27 mouse cellular contexts compared by ENCODE assay signal in the genomic region with DNA sequence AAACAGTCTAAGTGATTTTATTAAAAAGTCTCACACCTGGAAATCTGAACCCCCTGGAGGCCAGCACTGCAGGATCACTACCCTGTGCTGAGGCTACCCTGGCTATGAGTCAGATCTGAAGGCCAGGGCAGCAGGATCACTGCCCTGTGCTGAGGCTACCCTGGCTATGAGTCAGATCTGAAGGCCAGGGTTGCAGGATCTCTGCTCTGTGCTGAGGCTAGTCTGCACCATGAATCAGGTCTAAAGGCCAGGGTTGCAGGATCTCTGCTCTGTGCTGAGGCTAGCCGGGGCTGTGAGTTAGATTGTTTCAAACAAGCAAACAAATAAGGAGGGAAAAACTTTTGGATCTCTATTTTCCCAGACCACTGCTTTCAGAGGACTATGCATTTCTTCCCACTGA.
DNase-seq lines count a peak whose midpoint lies in the region; ATAC-seq and TF ChIP-seq lines count a peak whose summit lies in the region.
"Had no signal": no experiment of that assay in that cellular context is flagged by ENCODE, and none has a peak within 500 bp of the region (broad histone marks: within the 10 kb centered on the region; RNA-seq: fewer than 3 reads in every experiment).

No protein-coding gene starts in this region.

- TF ChIP-seq CTCF in kidney, adult 2 months (conservative IDR thresholded peaks at IDR 0.05; ENCODE audit: insufficient read depth, insufficient read length, low read depth, low read length) = no peak

- H3K4me1 ChIP-seq in kidney, adult 2 months (ENCODE audit: control insufficient read depth, insufficient read depth, low read length) = no peaks in the 10 kb centered on the region
- peaks cover 5% of the 10 kb centered on the region for H3K4me1 ChIP-seq in kidney, embryonic 15.5 days
- H3K4me1 ChIP-seq: embryonic facial prominence, embryonic 12.5 days; heart, embryonic 13.5 days; liver, embryonic 13.5 days had no signal

- no peak overlapping the region for H3K9ac ChIP-seq in kidney, embryonic 15.5 days
- H3K9ac ChIP-seq: embryonic facial prominence, embryonic 12.5 days; forebrain, embryonic 15.5 days; heart, embryonic 13.5 days; hindbrain, embryonic 15.5 days; limb, embryonic 12.5 days; liver, embryonic 13.5 days had no signal

- H3K4me2 ChIP-seq in kidney, embryonic 15.5 days = no peak overlapping the region
- H3K4me2 ChIP-seq: embryonic facial prominence, embryonic 12.5 days; forebrain, embryonic 15.5 days; heart, embryonic 13.5 days; hindbrain, embryonic 15.5 days; limb, embryonic 12.5 days; liver, embryonic 13.5 days had no signal

- no peaks in the 10 kb centered on the region for H3K9me3 ChIP-seq in kidney, embryonic 15.5 days (replicated peaks)
- H3K9me3 ChIP-seq: embryonic facial prominence, embryonic 12.5 days; forebrain, embryonic 10.5 days; forebrain, embryonic 15.5 days; heart, embryonic 13.5 days; hindbrain, embryonic 10.5 days; hindbrain, embryonic 15.5 days; limb, embryonic 12.5 days; liver, embryonic 13.5 days had no signal

- no peak for TF ChIP-seq POLR2A in kidney, adult 2 months (IDR thresholded peaks at IDR 0.05; ENCODE audit: low read depth, low read length)

- DNase-seq in kidney, adult 2 months = peak; percentile 33
- DNase-seq in 416B (ENCODE audit: low read depth) = peak; percentile 47
- DNase-seq in adrenal gland, adult 8-10 months = peak; percentile 73
- no peak for DNase-seq in thymus, adult 18-20 months
- DNase-seq in cerebellum, postnatal 10 days = no peak
- no peak for DNase-seq in layer of hippocampus, adult 18-20 months (ENCODE audit: low spot score in 2 of 2)
- DNase-seq: cerebellum, adult 2 months; cerebellum, postnatal 36 days; gastrocnemius, postnatal 10 days; heart, postnatal 10 days; kidney, adult 8-10 months; kidney, postnatal 10 days; liver, embryonic 13.5 days; lung, adult 2 months; lung, postnatal 10 days; midbrain, embryonic 14.5 days; thymus, postnatal 14 days had no signal

- H3K27me3 ChIP-seq in kidney, adult 2 months (replicated peaks; ENCODE audit: control insufficient read depth, insufficient read depth, low read length) = no peaks in the 10 kb centered on the region; the same call in 1 of the 2 replicates
- no peaks in the 10 kb centered on the region for H3K27me3 ChIP-seq in kidney, embryonic 15.5 days
- H3K27me3 ChIP-seq: embryonic facial prominence, embryonic 12.5 days; forebrain, embryonic 15.5 days; heart, embryonic 13.5 days; hindbrain, embryonic 15.5 days; limb, embryonic 12.5 days; liver, embryonic 13.5 days had no signal

- H3K36me3 ChIP-seq in kidney, adult 2 months (ENCODE audit: control insufficient read depth, insufficient read depth, low read length) = no peaks in the 10 kb centered on the region
- H3K36me3 ChIP-seq in kidney, embryonic 15.5 days = no peaks in the 10 kb centered on the region; the same call in 1 of the 2 replicates
- H3K36me3 ChIP-seq: embryonic facial prominence, embryonic 12.5 days; forebrain, embryonic 10.5 days; forebrain, embryonic 15.5 days; hindbrain, embryonic 15.5 days had no signal

- H3K27ac ChIP-seq in kidney, adult 2 months (ENCODE audit: insufficient read depth, low read depth, low read length) = no peak overlapping the region
- no peak overlapping the region for H3K27ac ChIP-seq in kidney, embryonic 15.5 days
- H3K27ac ChIP-seq: embryonic facial prominence, embryonic 12.5 days; forebrain, embryonic 10.5 days; forebrain, embryonic 15.5 days; heart, embryonic 13.5 days; hindbrain, embryonic 10.5 days; hindbrain, embryonic 15.5 days; limb, embryonic 12.5 days; liver, embryonic 13.5 days had no signal

- 65% methylated on average over 1 of the region's 1 CpGs for WGBS in kidney, adult 2 months
- WGBS in kidney, embryonic 15.5 days = 93% methylated on average over 1 of the region's 1 CpGs

- no peak overlapping the region for H3K4me3 ChIP-seq in kidney, adult 2 months (ENCODE audit: insufficient read depth, low read depth, low read length)
- no peak overlapping the region for H3K4me3 ChIP-seq in kidney, embryonic 15.5 days (replicated peaks)
- H3K4me3 ChIP-seq: embryonic facial prominence, embryonic 12.5 days; forebrain, embryonic 10.5 days; forebrain, embryonic 15.5 days; heart, embryonic 13.5 days; hindbrain, embryonic 10.5 days; hindbrain, embryonic 15.5 days; limb, embryonic 12.5 days; liver, embryonic 13.5 days had no signal

- no peak for ATAC-seq in kidney, embryonic 15.5 days (replicated peaks; ENCODE audit: low FRiP score)
- ATAC-seq in erythroid progenitor cell, adult 5-6 weeks (replicated peaks; ENCODE audit: low FRiP score, poor library complexity, severe bottlenecking) = peak; percentile 43; the same call in 1 of the 2 replicates
- ATAC-seq: forebrain, embryonic 15.5 days; inflammation-experienced regulatory T-cells, adult 6 months had no signal

Comparison
In these comparisons a context has a peak if more than half of its experiments do, and no peak if none do; other contexts are left out.
1. DNase-seq: peak in kidney, adult 2 months (single experiment), 416B (single experiment) and adrenal gland, adult 8-10 months (single experiment); none in thymus, adult 18-20 months (0 of 2), cerebellum, postnatal 10 days (0 of 2) and layer of hippocampus, adult 18-20 months (0 of 2).